Mouse (Mus musculus): ENCODE results near the gene Emilin2. TPM values are rescaled to one million over a fixed set of nuclear protein-coding genes. Genes with fewer than 3 reads are reported as not detected.

Gene Emilin2
- 2.6 and 2.7 TPM in 2 replicates for polyA plus RNA-seq (2012; rRNA removed)

- Histone ChIP-seq H3K4me3 (ENCODE audit: insufficient read depth, low read depth, low read length) (peak within 1 kb of the TSS; percentile 41; the same call in 1 of the 2 replicates), H3K4me1 (ENCODE audit: control insufficient read depth, insufficient read depth, low read length) (no peaks in the 10 kb centered on the region), H3K27me3 (replicated peaks; ENCODE audit: control insufficient read depth, insufficient read depth, low read length) (peaks cover 7% of the 10 kb centered on the region; the same call in 1 of the 2 replicates), H3K27ac (ENCODE audit: insufficient read depth, low read depth, low read length) (no peak within 1 kb of the TSS), H3K36me3 (ENCODE audit: control insufficient read depth, insufficient read depth, low read length) (no peaks in the 10 kb centered on the region)
- DNase-seq: peak; percentile 26
- TF ChIP-seq POLR2A (IDR thresholded peaks at IDR 0.05; ENCODE audit: low read depth, low read length) (no peak), CTCF (conservative IDR thresholded peaks at IDR 0.05; ENCODE audit: insufficient read depth, insufficient read length, low read depth, low read length) (peak; percentile 37; the same call in 1 of the 2 replicates)
- WGBS: 14% methylated on average over 20 of the region's 20 CpGs
Observed at GRCm38 (mm10) chr17:71311340-71312171, at the start of gene Emilin2. TSS of gene Emilin2 (minus strand) at chr17:71311978.

- Histone ChIP-seq H3K36me3 (ENCODE audit: control insufficient read depth, insufficient read depth, low read length) (peaks cover 3% of the 10 kb centered on the region; the same call in 1 of the 2 replicates), H3K27me3 (replicated peaks; ENCODE audit: control insufficient read depth, insufficient read depth, low read length) (no peaks in the 10 kb centered on the region), H3K4me1 (ENCODE audit: control insufficient read depth, insufficient read depth, low read length) (0 out of 2 replicates have a peak, but pooled peaks cover 5% of the 10 kb centered on the region), H3K4me3 (ENCODE audit: insufficient read depth, low read depth, low read length) (no peak overlapping the region), H3K27ac (ENCODE audit: insufficient read depth, low read depth, low read length) (no peak overlapping the region)
- 85% methylated on average over 3 of the region's 3 CpGs for WGBS
- TF ChIP-seq POLR2A (IDR thresholded peaks at IDR 0.05; ENCODE audit: low read depth, low read length) (no peak), CTCF (conservative IDR thresholded peaks at IDR 0.05; ENCODE audit: insufficient read depth, insufficient read length, low read depth, low read length) (no peak)
- DNase-seq: no peak
Observed at GRCm38 (mm10) chr17:71355526-71355925, 43.7 kb upstream of the Emilin2 start.

- 94% methylated on average over 11 of the region's 11 CpGs for WGBS
- Histone ChIP-seq H3K4me3 (ENCODE audit: insufficient read depth, low read depth, low read length) (no peak overlapping the region), H3K36me3 (ENCODE audit: control insufficient read depth, insufficient read depth, low read length) (peaks cover 3% of the 10 kb centered on the region), H3K27me3 (replicated peaks; ENCODE audit: control insufficient read depth, insufficient read depth, low read length) (no peaks in the 10 kb centered on the region), H3K4me1 (ENCODE audit: control insufficient read depth, insufficient read depth, low read length) (0 out of 2 replicates have a peak, but pooled peaks cover 5% of the 10 kb centered on the region), H3K27ac (ENCODE audit: insufficient read depth, low read depth, low read length) (no peak overlapping the region)
- TF ChIP-seq POLR2A (IDR thresholded peaks at IDR 0.05; ENCODE audit: low read depth, low read length) (no peak), CTCF (conservative IDR thresholded peaks at IDR 0.05; ENCODE audit: insufficient read depth, insufficient read length, low read depth, low read length) (no peak)
- DNase-seq: no peak
Observed at GRCm38 (mm10) chr17:71354205-71354604, 42.4 kb upstream of the Emilin2 start.

GRCm38 (mm10) chr17:71348188-71348587 is 36.4 kb upstream of the Emilin2 start:
- Histone ChIP-seq H3K27ac (ENCODE audit: insufficient read depth, low read depth, low read length) (no peak overlapping the region), H3K4me1 (ENCODE audit: control insufficient read depth, insufficient read depth, low read length) (0 out of 2 replicates have a peak, but pooled peaks cover 5% of the 10 kb centered on the region), H3K36me3 (ENCODE audit: control insufficient read depth, insufficient read depth, low read length) (peaks cover 2% of the 10 kb centered on the region), H3K4me3 (ENCODE audit: insufficient read depth, low read depth, low read length) (no peak overlapping the region), H3K27me3 (replicated peaks; ENCODE audit: control insufficient read depth, insufficient read depth, low read length) (no peaks in the 10 kb centered on the region)
- DNase-seq: no peak
- TF ChIP-seq POLR2A (IDR thresholded peaks at IDR 0.05; ENCODE audit: low read depth, low read length): no peak
- 88% methylated on average over 3 of the region's 3 CpGs for WGBS

GRCm38 (mm10) chr17:71342006-71342405 is 30.2 kb upstream of the Emilin2 start:
- WGBS: 71% methylated on average over 3 of the region's 3 CpGs
- no peak overlapping the region for H3K27ac ChIP-seq (ENCODE audit: insufficient read depth, low read depth, low read length)
- TF ChIP-seq CTCF (conservative IDR thresholded peaks at IDR 0.05; ENCODE audit: insufficient read depth, insufficient read length, low read depth, low read length): no peak
- no peak for TF ChIP-seq POLR2A (IDR thresholded peaks at IDR 0.05; ENCODE audit: low read depth, low read length)
- no peaks in the 10 kb centered on the region for H3K4me1 ChIP-seq (ENCODE audit: control insufficient read depth, insufficient read depth, low read length)
- no peaks in the 10 kb centered on the region for H3K27me3 ChIP-seq (replicated peaks; ENCODE audit: control insufficient read depth, insufficient read depth, low read length)
- DNase-seq: no peak
- no peak overlapping the region for H3K4me3 ChIP-seq (ENCODE audit: insufficient read depth, low read depth, low read length)
- no peaks in the 10 kb centered on the region for H3K36me3 ChIP-seq (ENCODE audit: control insufficient read depth, insufficient read depth, low read length)

- H3K4me3 ChIP-seq (ENCODE audit: insufficient read depth, low read depth, low read length): no peak overlapping the region
- H3K27ac ChIP-seq (ENCODE audit: insufficient read depth, low read depth, low read length): no peak overlapping the region
- no peaks in the 10 kb centered on the region for H3K4me1 ChIP-seq (ENCODE audit: control insufficient read depth, insufficient read depth, low read length)
- TF ChIP-seq CTCF (conservative IDR thresholded peaks at IDR 0.05; ENCODE audit: insufficient read depth, insufficient read length, low read depth, low read length) (no peak), POLR2A (IDR thresholded peaks at IDR 0.05; ENCODE audit: low read depth, low read length) (no peak)
- H3K27me3 ChIP-seq (replicated peaks; ENCODE audit: control insufficient read depth, insufficient read depth, low read length): no peaks in the 10 kb centered on the region
- H3K36me3 ChIP-seq (ENCODE audit: control insufficient read depth, insufficient read depth, low read length): no peaks in the 10 kb centered on the region
- 93% methylated on average over 6 of the region's 6 CpGs for WGBS
- DNase-seq: no peak
Observed at GRCm38 (mm10) chr17:71338627-71339026, 26.8 kb upstream of the Emilin2 start.

- Histone ChIP-seq H3K4me3 (ENCODE audit: insufficient read depth, low read depth, low read length) (no peak overlapping the region), H3K27me3 (replicated peaks; ENCODE audit: control insufficient read depth, insufficient read depth, low read length) (no peaks in the 10 kb centered on the region), H3K4me1 (ENCODE audit: control insufficient read depth, insufficient read depth, low read length) (no peaks in the 10 kb centered on the region), H3K27ac (ENCODE audit: insufficient read depth, low read depth, low read length) (no peak overlapping the region), H3K36me3 (ENCODE audit: control insufficient read depth, insufficient read depth, low read length) (no peaks in the 10 kb centered on the region)
- TF ChIP-seq CTCF (conservative IDR thresholded peaks at IDR 0.05; ENCODE audit: insufficient read depth, insufficient read length, low read depth, low read length): no peak
- TF ChIP-seq POLR2A (IDR thresholded peaks at IDR 0.05; ENCODE audit: low read depth, low read length): no peak
- DNase-seq: no peak
- WGBS: 91% methylated on average over 9 of the region's 9 CpGs
Observed at GRCm38 (mm10) chr17:71337546-71337945, 25.8 kb upstream of the Emilin2 start.

Measured in kidney, adult 2 months (tissue).